Mouse (Mus musculus) Patski (cell line): Measurements from ENCODE around the gene Rcl1. TPM values are rescaled to one million over a fixed set of nuclear protein-coding genes. Genes with fewer than 3 reads are reported as not detected.

Experiments used
- ATAC-seq: fragments of 100-300 bp; one replicate; pipeline ENCODE4 v1.8.0; 2021
- CTCF ChIA-PET: fragments of 350-600 bp; sonication (Branson Sonifier 250); formaldehyde crosslinking; loops from one replicate; lab custom pipeline; 2022; ENCODE audit warnings: inconsistent platforms; lab: Charles Lee
- POLR2A ChIA-PET: fragments of 350-600 bp; sonication (Branson Sonifier 250); formaldehyde crosslinking; loops from one replicate; lab custom pipeline; 2022; ENCODE audit warnings: antibody characterized with exemption, inconsistent platforms; lab: Charles Lee
- DNase-seq: peaks from one replicate; pipeline ENCODE4 v3.0.0-alpha.2; 2011; ENCODE audit warnings: low read depth, low spot score
- H3K27me3 ChIP-seq: fragments of 371-371 bp; one replicate; pipeline ENCODE4 v1.5.1; 2021
- CTCF ChIP-seq: fragments of 100-300 bp; IDR thresholded peaks from one replicate; pipeline ENCODE4 v1.5.1; 2021
- in situ Hi-C: fragments of 300-500 bp; cut with MboI; formaldehyde crosslinking; loops from 3 replicates; pipeline ENCODE4 v1.11.1; 2018; ENCODE audit warnings: low pct_unique_long_range_greater_than_20kb, mixed read lengths
- polyA plus RNA-seq: library from polyadenylated mRNA; unstranded; gene quantifications from one replicate; pipeline ENCODE4 v1.2.3, GENCODE M21; 2021

Rcl1 gene
- polyA plus RNA-seq, 1 experiment from 2014 or later = 21.7 TPM

DNA sequence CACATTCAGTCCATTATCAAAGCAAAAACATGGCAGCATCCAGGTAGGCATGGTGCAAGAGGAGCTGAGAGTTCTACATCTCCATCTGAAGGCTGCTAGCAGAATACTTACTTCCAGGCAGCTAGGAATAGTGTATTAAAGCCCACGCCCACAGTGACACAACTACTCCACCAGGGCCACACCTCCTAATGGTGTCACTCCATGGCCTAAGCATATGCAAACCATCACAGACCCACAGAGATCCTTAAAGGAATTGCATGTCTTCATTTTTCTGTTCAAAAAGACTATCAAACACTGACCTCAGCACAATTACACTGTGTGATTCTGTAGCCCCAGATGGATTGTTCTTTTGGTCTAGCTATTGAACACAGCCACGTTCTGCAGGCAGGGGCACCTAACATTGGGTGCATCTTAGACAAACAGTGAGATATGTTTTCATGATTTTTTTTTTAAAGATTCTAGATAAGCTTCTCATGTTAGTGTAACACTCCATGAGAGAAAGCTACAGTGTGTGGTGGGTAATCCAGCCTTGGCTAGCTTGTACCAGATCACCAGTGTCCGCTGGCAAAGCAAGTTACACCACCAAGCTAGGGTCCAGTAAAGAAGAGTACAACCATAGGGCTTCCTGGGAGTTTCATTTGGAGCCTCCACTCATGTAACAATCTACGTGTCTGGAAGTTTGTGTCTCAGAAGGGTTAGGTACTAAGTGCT is 62.8 kb downstream of the Rcl1 start:
- DNase-seq (no peak), ATAC-seq (no peak)
- H3K27me3 ChIP-seq = no peaks in the 10 kb centered on the region
- CTCF ChIA-PET = interaction anchor here (1.8 kb wide), 1 partner anchor 13 kb away, joined by 5 read pairs; no protein-coding TSS in a partner anchor
- in situ Hi-C loops = no loop called here
- POLR2A ChIA-PET = no interaction called here
- no peak for TF ChIP-seq CTCF

GRCm38 (mm10) chr19:29164528-29165166 is 63.5 kb downstream of the Rcl1 start:
- in situ Hi-C loops = loop anchor here (5.0 kb wide), 1 partner anchor 967 kb away; no protein-coding TSS in a partner anchor
- ChIA-PET CTCF (interaction anchor here (1.8 kb wide), 1 partner anchor 12 kb away, joined by 5 read pairs; no protein-coding TSS in a partner anchor), POLR2A (no interaction called here)
- no peaks in the 10 kb centered on the region for H3K27me3 ChIP-seq
- DNase-seq = no peak
- ATAC-seq = no peak
- TF ChIP-seq CTCF = no peak

- CTCF ChIA-PET = interaction anchor here (2.2 kb wide), 1 partner anchor 11 kb away, joined by 5 read pairs; no protein-coding TSS in a partner anchor
- POLR2A ChIA-PET = no interaction called here
- in situ Hi-C loops = loop anchor here (5.0 kb wide), 1 partner anchor 971 kb away; no protein-coding TSS in a partner anchor
- ATAC-seq (no peak), DNase-seq (no peak)
- H3K27me3 ChIP-seq = peaks cover 14% of the 10 kb centered on the region
- no peak for TF ChIP-seq CTCF
Measured at GRCm38 (mm10) chr19:29167938-29168337, 66.8 kb downstream of the Rcl1 start.

GRCm38 (mm10) chr19:29180336-29180735 is 79.2 kb downstream of the Rcl1 start:
- H3K27me3 ChIP-seq = peaks cover 4% of the 10 kb centered on the region
- TF ChIP-seq CTCF = no peak
- in situ Hi-C loops = no loop called here
- ChIA-PET CTCF (no interaction called here), POLR2A (no interaction called here)
- ATAC-seq = no peak
- DNase-seq = no peak

DNA sequence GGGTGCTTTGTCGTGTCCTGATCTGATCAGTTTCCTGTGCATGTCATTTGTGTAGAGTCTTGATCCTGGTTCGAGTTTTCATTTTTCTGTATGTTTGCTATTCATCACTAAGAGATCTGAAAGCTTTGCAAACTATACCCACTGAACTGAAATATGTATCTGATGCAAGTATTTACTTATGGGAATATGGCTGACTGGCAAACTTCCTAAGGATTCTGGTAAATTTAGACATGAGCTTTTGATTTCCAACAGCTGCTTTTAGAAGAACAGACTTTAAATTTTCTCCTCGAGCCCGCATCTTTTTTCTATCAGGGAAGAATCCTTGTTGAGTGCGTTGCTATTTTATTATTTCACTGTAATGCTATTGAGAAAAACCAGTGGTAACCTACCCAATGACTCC is 81.0 kb downstream of the Rcl1 start:
- CTCF ChIA-PET = interaction anchor here (1.3 kb wide), 1 partner anchor 11 kb away, joined by 6 read pairs; no protein-coding TSS in a partner anchor
- POLR2A ChIA-PET = no interaction called here
- ATAC-seq = no peak
- in situ Hi-C loops = no loop called here
- no peaks in the 10 kb centered on the region for H3K27me3 ChIP-seq
- no peak for DNase-seq
- TF ChIP-seq CTCF = no peak

DNA sequence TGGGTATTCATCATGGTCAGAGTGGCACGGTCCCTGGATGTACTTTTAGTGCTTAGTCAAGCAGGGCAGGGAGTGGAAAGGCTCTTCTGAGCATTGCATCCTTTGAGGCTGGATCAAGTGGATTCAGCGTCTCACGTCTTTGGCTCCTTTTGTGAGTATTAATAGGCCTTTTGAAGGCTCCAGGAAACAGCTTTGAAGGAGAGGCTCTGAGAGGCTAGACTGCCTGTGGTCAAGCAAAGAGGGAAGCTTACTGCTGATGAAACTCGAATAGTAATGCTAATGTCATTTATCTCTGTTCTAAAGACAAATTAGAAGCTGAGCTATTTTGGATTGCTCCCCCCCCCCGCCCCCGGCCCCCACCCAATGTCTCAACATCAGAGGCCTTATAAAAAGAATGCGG is 83.9 kb downstream of the Rcl1 start:
- in situ Hi-C loops = no loop called here
- ATAC-seq (no peak), DNase-seq (no peak)
- ChIA-PET CTCF (interaction anchor here (1.3 to 2.1 kb wide), 2 partner anchors 11 to 61 kb away, joined by 3 to 5 read pairs; no protein-coding TSS in a partner anchor), POLR2A (interaction anchor here (0.7 kb wide), 1 partner anchor 20 kb away, joined by 4 read pairs; no protein-coding TSS in a partner anchor)
- H3K27me3 ChIP-seq = no peaks in the 10 kb centered on the region
- TF ChIP-seq CTCF = no peak

DNA sequence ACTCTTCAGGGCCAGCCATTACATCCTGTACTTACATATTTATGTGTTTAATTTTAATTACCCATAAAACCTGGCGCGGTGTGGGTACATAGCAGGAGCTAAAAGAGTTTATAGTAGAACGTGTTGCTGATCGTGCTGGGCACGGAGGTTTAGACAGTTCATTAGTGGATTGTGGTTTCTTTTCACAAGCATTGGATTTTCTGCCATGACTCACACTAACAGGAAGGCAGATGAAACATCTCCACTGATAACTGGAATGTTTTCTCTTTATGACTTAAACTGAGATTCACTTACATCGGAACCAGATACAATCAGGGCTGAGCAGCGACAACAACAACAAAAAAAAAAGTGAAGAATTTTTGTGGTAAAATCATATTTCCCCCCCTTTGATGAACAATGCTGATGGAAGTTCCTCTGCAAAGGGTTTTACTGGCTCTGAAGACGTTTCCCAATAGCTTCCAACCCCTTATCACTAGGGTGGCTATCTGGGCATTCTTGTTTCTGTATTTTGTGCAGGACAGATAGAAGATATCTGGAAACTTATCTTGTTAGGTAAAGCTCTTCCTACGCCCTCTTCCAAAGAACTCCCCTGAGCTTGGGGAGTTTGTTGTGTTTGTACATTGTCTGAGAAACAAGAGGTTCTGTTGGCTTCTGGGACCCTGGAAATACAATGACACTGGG is 84.5 kb downstream of the Rcl1 start:
- no peaks in the 10 kb centered on the region for H3K27me3 ChIP-seq
- DNase-seq (peak; percentile 44), ATAC-seq (peak; percentile 67)
- in situ Hi-C loops = no loop called here
- ChIA-PET CTCF (interaction anchor here (1.3 to 2.1 kb wide), 2 partner anchors 10 to 60 kb away, joined by 3 to 5 read pairs; no protein-coding TSS in a partner anchor), POLR2A (no interaction called here)
- no peak for TF ChIP-seq CTCF

DNA sequence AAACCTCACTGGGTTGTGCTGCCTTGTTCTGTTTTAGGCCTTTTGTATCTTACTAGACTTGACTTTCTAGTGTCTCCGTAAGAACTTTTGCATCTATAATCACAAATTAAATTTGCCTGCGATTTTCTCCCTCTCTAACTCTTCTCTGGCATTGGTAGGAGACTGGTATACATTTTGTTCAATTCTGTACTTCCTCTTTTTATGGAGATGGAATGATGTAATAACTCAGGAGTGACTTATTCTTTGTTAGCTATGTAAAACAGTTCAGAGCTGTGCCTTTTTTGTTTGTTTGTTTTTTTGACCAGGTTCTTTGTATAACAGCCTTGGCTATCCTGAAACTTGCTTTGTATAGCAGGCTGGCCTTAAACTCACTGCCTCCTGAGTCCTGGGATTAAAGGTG is 87.7 kb downstream of the Rcl1 start:
- ATAC-seq (no peak), DNase-seq (no peak)
- ChIA-PET CTCF (interaction anchor here (2.5 kb wide), 1 partner anchor 10 kb away, joined by 7 read pairs; no protein-coding TSS in a partner anchor), POLR2A (interaction anchor here (0.7 to 1.6 kb wide), 3 partner anchors 15 to 48 kb away, joined by 3 to 4 read pairs (median 3); no protein-coding TSS in a partner anchor)
- H3K27me3 ChIP-seq = peaks cover 4% of the 10 kb centered on the region
- in situ Hi-C loops = no loop called here
- TF ChIP-seq CTCF = no peak

Other genes with a start within 250 kb of the Rcl1 start
- gene Plpp6, start 137.4 kb upstream of the Rcl1 start, polyA plus RNA-seq = 16.8 TPM
- 0.63 TPM for gene 4430402I18Rik, start 133.6 kb upstream of the Rcl1 start, polyA plus RNA-seq
- gene Cdc37l1, start 111.0 kb upstream of the Rcl1 start, polyA plus RNA-seq = 49.8 TPM
- 112 TPM for gene Ak3, start 53.4 kb upstream of the Rcl1 start, polyA plus RNA-seq
- 32.4 TPM for gene Jak2, start 150.5 kb downstream of the Rcl1 start, polyA plus RNA-seq
- 2.7 TPM for gene Insl6, start 224.0 kb downstream of the Rcl1 start, polyA plus RNA-seq
- not detected for gene Rln1, start 233.3 kb downstream of the Rcl1 start, polyA plus RNA-seq